Mouse (Mus musculus) left cerebral cortex, postnatal 4 days (tissue): ENCODE results near the gene Ddx55. TPM values are rescaled to one million over a fixed set of nuclear protein-coding genes. Genes with fewer than 3 reads are reported as not detected.

Source experiments
- DNase-seq: peaks from one replicate; pipeline ENCODE4 v3.0.0-alpha.2; 2022
- intact Hi-C: fragments of 180-260 bp; cut with DNase I; formaldehyde crosslinking; loops from one replicate; pipeline ENCODE4 v1.15.1; 2025
- total RNA-seq, 2 experiments: library from RNA; stranded (reverse); gene quantifications; 2 replicates each; pipeline ENCODE4 v1.2.3; 2021

The Ddx55 gene
- total RNA-seq, 2 experiments from 2014 or later, result 27.5 to 30.8 TPM

GRCm38 (mm10) chr5:124602349-124602748 lies 49.7 kb downstream of the Ddx55 start:
- peak; percentile 55 for DNase-seq
- intact Hi-C loops, result no loop called here

- intact Hi-C loops, result no loop called here
- DNase-seq, result no peak
These were observed 51.6 kb downstream of the Ddx55 start for GRCm38 (mm10) chr5:124604296-124604695.

- intact Hi-C loops, result no loop called here
These were observed 52.5 kb downstream of the Ddx55 start for GRCm38 (mm10) chr5:124605041-124605622.

GRCm38 (mm10) chr5:124610965-124611364 lies 58.3 kb downstream of the Ddx55 start:
- intact Hi-C loops, result no loop called here

More at GRCm38 (mm10) chr5:124605041-124605622, 52.5 kb downstream of the Ddx55 start:
- no peak for DNase-seq

GRCm38 (mm10) chr5:124614709-124615108 lies 62.0 kb downstream of the Ddx55 start:
- intact Hi-C loops, result no loop called here
- no peak for DNase-seq

More at GRCm38 (mm10) chr5:124610965-124611364, 58.3 kb downstream of the Ddx55 start:
- DNase-seq, result no peak

- intact Hi-C loops, result no loop called here
- DNase-seq, result no peak
These were observed 66.0 kb downstream of the Ddx55 start for GRCm38 (mm10) chr5:124618711-124619110.

Other genes with a start within 250 kb of the Ddx55 start
- gene Mphosph9, start 224.9 kb upstream of the Ddx55 start, total RNA-seq, result 10 to 100 TPM; 17.9 to 26.7 TPM
- 10 to 100 TPM in 1 of 2 experiments, 1 to 10 TPM in 1; 8.6 to 11.1 TPM for gene 2810006K23Rik, start 224.8 kb upstream of the Ddx55 start, total RNA-seq
- 100 to 1,000 TPM; 112 to 119 TPM for gene Cdk2ap1, start 189.8 kb upstream of the Ddx55 start, total RNA-seq
- gene Sbno1, start 126.9 kb upstream of the Ddx55 start, total RNA-seq, result 100 to 1,000 TPM; 126 to 131 TPM
- 10 to 100 TPM; 45.2 to 55.7 TPM for gene Kmt5a, start 112.9 kb upstream of the Ddx55 start, total RNA-seq
- gene Rilpl2, start 74.5 kb upstream of the Ddx55 start, total RNA-seq, result 10 to 100 TPM; 19.0 to 20.5 TPM
- 10 to 100 TPM; 26.4 to 33.6 TPM for gene Snrnp35, start 69.7 kb upstream of the Ddx55 start, total RNA-seq
- 10 to 100 TPM; 15.0 to 16.6 TPM for gene Rilpl1, start 21.5 kb upstream of the Ddx55 start, total RNA-seq
- gene Tmed2, start 12.2 kb upstream of the Ddx55 start, total RNA-seq, result 100 to 1,000 TPM; 119 to 123 TPM
- 10 to 100 TPM; 44.4 to 46.9 TPM for gene Eif2b1, start 26.3 kb downstream of the Ddx55 start, total RNA-seq
- 10 to 100 TPM; 36.3 to 37.1 TPM for gene Gtf2h3, start 26.3 kb downstream of the Ddx55 start, total RNA-seq
- gene Atp6v0a2, start 75.7 kb downstream of the Ddx55 start, total RNA-seq, result 10 to 100 TPM; 36.2 to 39.8 TPM
- gene Dnah10, start 172.2 kb downstream of the Ddx55 start, total RNA-seq, result 1 to 10 TPM in 1 of 2 experiments, under 1 TPM in 1; 0.76 to 1.1 TPM